Mouse (Mus musculus): ENCODE data around the gene Jmjd1c. TPM values are rescaled to one million over a fixed set of nuclear protein-coding genes. Genes with fewer than 3 reads are reported as not detected.
A peak's percentile ranks its signal among the peaks of the same experiment; 100 is the strongest.

Jmjd1c gene
- total RNA-seq (2021) (10 to 100 TPM; 34.5 to 36.8 TPM), polyA plus RNA-seq (2012; rRNA removed) (8.5 and 14.7 TPM in 2 replicates)
- long read RNA-seq, partial matches to known transcripts = 1 of 3 reads
- long read RNA-seq, other reads (novel, unspliced or antisense) = 2 of 3 reads

DNA sequence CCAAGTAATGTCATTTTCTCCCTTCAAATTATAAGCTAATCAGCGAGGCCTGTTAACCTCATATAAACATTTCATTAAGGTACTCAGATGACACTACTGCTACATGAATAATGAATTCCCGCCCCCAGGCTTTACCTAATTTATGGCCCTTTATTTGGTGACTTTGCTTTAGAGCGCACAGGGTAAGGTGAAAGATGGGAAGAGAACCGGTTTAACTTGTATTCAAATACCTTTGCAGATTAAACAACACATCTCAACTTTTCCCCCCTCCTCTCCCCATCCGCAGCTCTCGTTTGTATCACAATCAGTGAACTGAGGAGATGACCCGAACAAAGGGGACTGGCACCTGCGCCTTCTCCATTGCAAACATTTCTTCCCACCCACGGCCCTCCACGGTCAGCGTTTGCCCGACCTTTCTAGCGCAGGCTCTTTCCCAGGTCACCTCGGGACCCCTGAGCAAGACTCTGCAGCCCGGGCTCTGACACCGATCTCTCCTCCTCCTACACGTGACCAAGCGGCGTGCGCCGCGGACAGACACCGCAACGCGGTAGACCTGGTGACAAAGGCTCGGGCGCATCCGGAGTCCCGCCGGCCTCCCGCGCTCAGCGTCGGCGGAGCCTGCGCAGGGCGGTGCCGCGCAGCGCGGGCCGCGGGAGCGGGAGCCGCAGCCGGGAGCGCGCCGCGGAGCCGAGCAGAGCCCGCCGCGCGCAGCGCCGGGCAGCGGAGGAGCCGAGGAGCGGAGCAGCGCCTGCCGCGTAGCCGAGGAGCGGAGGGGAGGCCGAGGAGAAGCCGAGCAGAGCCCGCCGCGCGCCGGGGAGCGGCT is at the start of gene Jmjd1c:
Jmjd1c (plus strand) TSS at position 328 of the 823 bp plus-strand sequence.
- Histone ChIP-seq H3K4me3 (peak within 1 kb of the TSS; percentile 97), H3K9ac (ENCODE audit: low read depth, low read length) (peak within 1 kb of the TSS; percentile 99), H3K79me2 (replicated peaks; ENCODE audit: control insufficient read depth, insufficient read depth, low read length) (peaks cover 7% of the 10 kb centered on the region), H3K27me3 (ENCODE audit: control insufficient read depth, insufficient read depth, low read length) (no peaks in the 10 kb centered on the region), H3K4me1 (ENCODE audit: control insufficient read depth, insufficient read depth, low read length) (peaks cover 17% of the 10 kb centered on the region), H3K27ac (peak within 1 kb of the TSS; percentile 100), H3K36me3 (ENCODE audit: control insufficient read depth, insufficient read depth, low read length) (peaks cover 6% of the 10 kb centered on the region)
- peak in 1 of 2 experiments; percentile 90 for DNase-seq
- TF ChIP-seq EP300 (IDR thresholded peaks at IDR 0.05; ENCODE audit: insufficient read depth, low read depth, low read length) (0 out of 2 replicates have a peak, but pooled peaks have one; percentile 27), CTCF (IDR thresholded peaks at IDR 0.05) (no peak), POLR2A (IDR thresholded peaks at IDR 0.05; ENCODE audit: insufficient read depth, low read depth, low read length) (peak; percentile 46; the same call in 1 of the 2 replicates)
- intact Hi-C loops (cut with DNase I) = loop anchor here (1.0 to 5.0 kb wide), 4 partner anchors 39 to 187 kb away; no protein-coding TSS in a partner anchor
- 2% methylated on average over 73 of the region's 73 CpGs for WGBS

DNA sequence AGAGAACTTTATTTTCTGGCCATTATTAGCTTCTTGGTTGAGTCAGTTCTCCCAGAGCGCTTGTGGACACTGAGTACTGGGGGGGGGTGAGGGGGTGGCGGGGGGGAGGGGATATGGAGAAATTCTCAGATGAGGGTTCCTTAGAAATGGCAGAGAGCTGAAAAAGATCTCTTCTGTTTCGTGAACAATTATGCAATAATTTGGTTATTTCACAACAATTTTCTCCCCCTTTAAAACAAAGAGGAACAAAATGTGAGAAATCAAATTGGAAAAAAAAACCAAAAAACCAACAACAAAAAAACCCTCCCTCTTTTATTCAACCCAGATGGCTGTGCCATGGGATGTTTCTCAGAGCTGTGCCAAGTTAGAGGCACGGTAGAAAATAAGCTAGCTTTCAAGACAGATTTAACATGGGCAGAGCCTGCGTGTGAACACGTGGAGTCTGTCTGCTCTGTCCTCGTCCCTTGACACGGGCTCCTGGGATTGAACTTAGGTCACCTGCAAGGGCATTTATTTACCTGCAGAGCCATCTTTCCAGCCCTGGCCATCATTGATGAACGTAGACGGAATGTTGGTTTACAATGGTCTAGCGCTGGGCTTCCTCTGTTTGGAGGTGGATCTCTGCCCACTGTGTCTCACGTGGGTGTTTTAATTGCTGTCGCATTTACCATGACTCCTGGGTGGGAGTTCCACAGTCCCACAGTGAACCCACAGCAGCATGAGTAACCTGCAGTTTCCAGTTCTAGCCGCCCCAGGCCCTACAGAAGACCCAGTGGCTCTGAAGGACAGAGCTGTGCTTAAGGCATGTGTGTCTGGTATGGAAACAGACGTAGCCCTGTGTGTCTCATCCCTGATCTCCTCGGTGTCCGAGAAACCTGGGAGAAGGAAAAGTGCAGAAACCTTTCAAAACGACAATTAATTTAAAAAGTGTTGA is 47.9 kb upstream of the Jmjd1c start:
- H3K36me3 ChIP-seq (ENCODE audit: control insufficient read depth, insufficient read depth, low read length) = peaks cover 12% of the 10 kb centered on the region
- 81% methylated on average over 18 of the region's 18 CpGs for WGBS
- H3K9ac ChIP-seq (ENCODE audit: low read depth, low read length) = no peak overlapping the region
- peaks cover 2% of the 10 kb centered on the region for H3K79me2 ChIP-seq (replicated peaks; ENCODE audit: control insufficient read depth, insufficient read depth, low read length)
- peaks cover 23% of the 10 kb centered on the region for H3K4me1 ChIP-seq (ENCODE audit: control insufficient read depth, insufficient read depth, low read length)
- no peak for TF ChIP-seq POLR2A (IDR thresholded peaks at IDR 0.05; ENCODE audit: insufficient read depth, low read depth, low read length)
- TF ChIP-seq CTCF (IDR thresholded peaks at IDR 0.05) = no peak
- no peak for TF ChIP-seq EP300 (IDR thresholded peaks at IDR 0.05; ENCODE audit: insufficient read depth, low read depth, low read length)
- peak; percentile 27 to 31 for DNase-seq
- no peak overlapping the region; the same call in 1 of the 2 replicates for H3K27ac ChIP-seq
- H3K27me3 ChIP-seq (ENCODE audit: control insufficient read depth, insufficient read depth, low read length) = no peaks in the 10 kb centered on the region
- intact Hi-C loops (cut with DNase I) = loop anchor here (2.0 kb wide), 1 partner anchor 21 kb away; no protein-coding TSS in a partner anchor
- no peak overlapping the region for H3K4me3 ChIP-seq

DNA sequence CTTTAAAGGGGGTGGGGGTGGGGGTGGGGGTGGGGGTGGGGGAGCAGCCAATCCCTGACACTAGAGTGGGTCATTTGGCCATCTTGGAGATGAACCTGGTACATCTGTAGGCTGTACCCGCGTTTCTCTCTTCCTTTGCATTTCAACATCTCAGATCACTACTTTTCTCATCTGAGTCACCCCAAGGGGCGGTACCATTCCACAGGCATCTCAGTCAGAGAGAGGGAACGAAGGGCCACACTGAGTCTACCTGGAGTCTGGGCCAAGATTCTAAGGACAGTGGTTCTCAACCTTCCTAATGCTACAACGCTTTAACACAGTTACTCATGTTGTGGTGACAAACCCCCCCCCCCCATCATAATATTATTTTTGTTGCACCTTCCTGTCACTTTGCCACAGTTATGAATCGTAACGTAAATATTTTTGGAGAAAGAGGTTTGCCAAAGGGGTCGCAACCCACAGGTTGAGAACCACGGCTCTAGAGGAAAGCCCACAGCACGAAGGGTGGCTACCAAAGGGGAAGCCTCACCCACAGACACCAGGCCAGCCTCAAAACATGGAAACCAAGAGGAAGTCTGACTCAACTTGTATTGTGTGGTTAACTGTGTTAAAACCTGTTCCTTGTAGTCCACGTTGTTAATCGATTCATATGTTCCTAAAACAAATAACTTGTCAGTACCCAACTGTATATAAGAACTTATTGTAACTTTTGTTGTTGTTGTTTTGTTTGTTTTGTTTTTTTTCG is 46.9 kb upstream of the Jmjd1c start:
- DNase-seq = no peak
- WGBS = 76% methylated on average over 13 of the region's 13 CpGs
- intact Hi-C loops (cut with DNase I) = no loop called here
- TF ChIP-seq EP300 (IDR thresholded peaks at IDR 0.05; ENCODE audit: insufficient read depth, low read depth, low read length) (no peak), POLR2A (IDR thresholded peaks at IDR 0.05; ENCODE audit: insufficient read depth, low read depth, low read length) (no peak), CTCF (IDR thresholded peaks at IDR 0.05) (no peak)
- Histone ChIP-seq H3K9ac (ENCODE audit: low read depth, low read length) (no peak overlapping the region), H3K27me3 (ENCODE audit: control insufficient read depth, insufficient read depth, low read length) (no peaks in the 10 kb centered on the region), H3K4me1 (ENCODE audit: control insufficient read depth, insufficient read depth, low read length) (peaks cover 25% of the 10 kb centered on the region), H3K27ac (no peak overlapping the region), H3K36me3 (ENCODE audit: control insufficient read depth, insufficient read depth, low read length) (peaks cover 12% of the 10 kb centered on the region), H3K79me2 (replicated peaks; ENCODE audit: control insufficient read depth, insufficient read depth, low read length) (peaks cover 2% of the 10 kb centered on the region), H3K4me3 (no peak overlapping the region)

DNA sequence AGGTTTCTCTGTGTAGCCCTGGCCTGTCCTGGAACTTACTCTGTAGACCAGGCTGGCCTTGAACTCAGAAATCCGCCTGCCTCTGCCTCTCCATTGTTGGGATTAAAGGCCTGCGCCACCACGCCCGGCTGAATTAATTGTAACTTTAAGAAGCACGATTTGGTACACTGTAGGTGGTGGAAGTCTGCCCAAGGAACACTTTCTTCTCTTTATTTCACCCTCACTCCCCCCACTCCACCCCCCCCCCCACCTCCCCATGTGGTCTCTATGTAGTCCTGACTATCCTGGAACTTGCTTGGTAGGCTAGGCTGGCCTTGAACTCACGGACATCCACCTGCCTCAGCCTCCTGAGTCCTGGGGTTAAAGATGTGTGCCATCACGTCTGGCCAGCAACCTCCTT is 46.3 kb upstream of the Jmjd1c start:
- Histone ChIP-seq H3K4me3 (no peak overlapping the region), H3K79me2 (replicated peaks; ENCODE audit: control insufficient read depth, insufficient read depth, low read length) (peaks cover 3% of the 10 kb centered on the region), H3K4me1 (ENCODE audit: control insufficient read depth, insufficient read depth, low read length) (peaks cover 23% of the 10 kb centered on the region), H3K27ac (no peak overlapping the region), H3K27me3 (ENCODE audit: control insufficient read depth, insufficient read depth, low read length) (no peaks in the 10 kb centered on the region), H3K36me3 (ENCODE audit: control insufficient read depth, insufficient read depth, low read length) (peaks cover 12% of the 10 kb centered on the region), H3K9ac (ENCODE audit: low read depth, low read length) (no peak overlapping the region)
- no peak for TF ChIP-seq CTCF (IDR thresholded peaks at IDR 0.05)
- no peak for TF ChIP-seq EP300 (IDR thresholded peaks at IDR 0.05; ENCODE audit: insufficient read depth, low read depth, low read length)
- no peak for TF ChIP-seq POLR2A (IDR thresholded peaks at IDR 0.05; ENCODE audit: insufficient read depth, low read depth, low read length)
- 91% methylated on average over 7 of the region's 7 CpGs for WGBS
- intact Hi-C loops (cut with DNase I) = no loop called here
- DNase-seq = no peak

DNA sequence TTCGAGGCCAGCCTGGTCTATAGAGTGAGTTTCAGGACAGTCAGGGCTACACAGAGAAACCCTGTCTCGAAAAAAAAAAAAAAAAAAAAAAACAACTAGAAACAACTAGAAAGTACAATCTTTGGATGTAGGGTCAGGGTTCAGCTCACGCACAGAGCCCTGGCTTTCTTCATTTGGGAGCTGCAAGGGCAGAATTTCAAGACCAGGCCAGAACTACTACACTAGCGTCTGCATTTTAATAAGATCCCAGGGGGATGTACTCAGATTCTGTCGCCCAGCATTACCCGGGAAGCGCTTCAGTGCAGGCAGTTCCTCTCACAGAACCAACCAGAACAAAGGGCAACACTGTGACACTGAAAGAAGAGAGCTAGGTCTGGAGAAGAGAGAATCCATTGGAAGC is 45.2 kb upstream of the Jmjd1c start:
- peak overlapping the region; percentile 63 for H3K27ac ChIP-seq
- peaks cover 3% of the 10 kb centered on the region; the same call in 1 of the 2 replicates for H3K79me2 ChIP-seq (replicated peaks; ENCODE audit: control insufficient read depth, insufficient read depth, low read length)
- intact Hi-C loops (cut with DNase I) = no loop called here
- H3K9ac ChIP-seq (ENCODE audit: low read depth, low read length) = no peak overlapping the region
- WGBS = 59% methylated on average over 7 of the region's 7 CpGs
- peaks cover 19% of the 10 kb centered on the region for H3K36me3 ChIP-seq (ENCODE audit: control insufficient read depth, insufficient read depth, low read length)
- TF ChIP-seq EP300 (IDR thresholded peaks at IDR 0.05; ENCODE audit: insufficient read depth, low read depth, low read length) = no peak
- H3K4me3 ChIP-seq = no peak overlapping the region
- DNase-seq = no peak
- no peaks in the 10 kb centered on the region for H3K27me3 ChIP-seq (ENCODE audit: control insufficient read depth, insufficient read depth, low read length)
- peaks cover 28% of the 10 kb centered on the region for H3K4me1 ChIP-seq (ENCODE audit: control insufficient read depth, insufficient read depth, low read length)

All from heart, adult 2 months (tissue).